Mouse (Mus musculus) layer of hippocampus, adult 9-11 months (tissue): Measurements from ENCODE around the gene Rnase10.
"Not testable (repeated sequence)": the region's sequence is repeated elsewhere in the genome, so short reads cannot be mapped to it uniquely, and the experiment has no call there.

ENCODE experiments used
- DNase-seq: peaks from one replicate; pipeline ENCODE4 v3.0.0; 2022

Rnase10 gene

DNA sequence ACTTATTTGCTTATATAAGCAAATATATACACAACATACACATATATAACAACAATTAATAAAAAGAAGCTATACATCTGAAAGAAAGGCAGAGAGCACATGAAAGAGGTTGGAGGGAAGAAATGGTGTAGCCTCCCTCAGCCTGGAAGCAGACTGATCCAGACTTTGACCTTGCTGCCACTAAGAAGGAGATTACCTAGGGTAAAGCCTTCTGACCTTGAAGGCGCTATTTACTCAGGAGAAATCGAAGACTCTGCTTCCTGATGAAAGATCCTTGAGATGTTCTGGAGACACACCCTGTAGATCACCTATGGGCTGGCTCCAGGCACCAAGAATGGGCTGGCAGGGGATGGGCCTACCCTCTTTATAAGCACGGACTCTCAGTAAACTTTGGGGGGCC is 7.2 kb downstream of the Rnase10 start:
- DNase-seq: not testable (repeated sequence)

DNA sequence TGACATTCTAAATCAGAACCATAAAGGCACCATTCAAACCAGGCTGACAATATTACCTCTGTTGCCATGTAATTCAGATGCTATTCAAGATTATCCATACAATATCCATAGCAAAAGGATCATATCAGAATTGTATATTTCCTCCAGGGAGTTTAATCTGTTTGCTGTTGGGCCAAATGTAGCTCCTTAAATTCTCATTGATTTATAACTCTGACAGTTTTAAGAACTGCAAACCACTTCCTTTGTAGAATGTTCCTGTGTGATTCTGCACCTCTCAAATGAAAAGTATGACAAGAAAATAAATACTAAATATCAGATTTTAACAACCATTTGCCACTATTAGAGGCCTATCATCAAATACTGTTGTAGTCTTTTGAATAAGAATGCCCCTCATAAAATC is 8.2 kb downstream of the Rnase10 start:
- DNase-seq: no peak

GRCm38 (mm10) chr14:51017256-51017655 is 9.7 kb downstream of the Rnase10 start:
- DNase-seq: no peak

- no peak for DNase-seq
Observed at GRCm38 (mm10) chr14:51023457-51023856, 15.9 kb downstream of the Rnase10 start.

- no peak for DNase-seq
Observed at GRCm38 (mm10) chr14:51024820-51025219, 17.3 kb downstream of the Rnase10 start.

- DNase-seq: peak; percentile 46
Observed at GRCm38 (mm10) chr14:51026391-51027133, 19.0 kb downstream of the Rnase10 start.

GRCm38 (mm10) chr14:51027387-51028155 is 20.0 kb downstream of the Rnase10 start:
- no peak for DNase-seq

DNA sequence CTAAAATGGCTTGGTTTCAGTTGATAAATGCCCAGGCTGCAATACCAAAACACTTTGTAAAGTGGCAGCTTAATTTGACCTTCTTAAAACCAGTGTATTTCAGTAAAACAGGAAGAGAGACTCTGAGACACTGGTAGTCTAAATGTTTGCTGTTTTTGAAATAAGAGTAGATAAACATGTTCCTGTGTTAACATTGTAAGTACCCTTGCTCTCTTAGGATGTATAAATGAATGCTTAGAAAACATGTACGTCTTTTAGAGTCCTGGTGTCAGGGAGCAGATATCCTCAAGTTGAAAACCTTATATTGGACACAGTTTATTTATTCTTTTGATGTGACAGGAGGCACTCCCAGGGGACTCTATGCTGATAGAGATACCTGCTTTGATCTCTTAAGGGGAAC is 27.7 kb downstream of the Rnase10 start:
- DNase-seq: no peak

DNA sequence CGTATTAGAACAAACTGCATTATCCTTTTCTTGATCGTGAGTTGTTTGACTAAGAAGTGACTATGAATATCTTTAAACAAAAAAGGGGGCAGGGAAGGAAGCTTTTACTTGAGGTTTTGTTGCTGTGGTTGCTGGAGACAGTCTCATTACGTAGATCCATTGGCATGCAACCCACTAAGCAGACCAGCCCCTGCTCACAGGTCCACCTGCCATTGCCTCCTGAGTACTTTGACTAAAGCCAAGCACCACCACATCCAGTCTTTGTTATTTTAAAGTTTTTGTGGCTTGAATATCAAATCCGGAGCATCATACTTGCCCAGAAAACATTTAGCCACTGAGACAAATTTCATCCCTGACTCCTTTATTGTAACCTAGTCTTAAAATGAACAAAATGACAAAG is 28.7 kb downstream of the Rnase10 start:
- DNase-seq: no peak

- DNase-seq: no peak
Observed at GRCm38 (mm10) chr14:51041769-51042168, 34.2 kb downstream of the Rnase10 start, which contains the start of gene Rnase9. TSS of gene Rnase9 (minus strand) at chr14:51041869.

- no peak for DNase-seq
Observed at GRCm38 (mm10) chr14:51047846-51048245, 40.3 kb downstream of the Rnase10 start.

GRCm38 (mm10) chr14:51050063-51050462 is 42.5 kb downstream of the Rnase10 start, which contains the start of gene Rnase11:
TSS of gene Rnase11 (minus strand) at chr14:51050163.
- no peak for DNase-seq

DNA sequence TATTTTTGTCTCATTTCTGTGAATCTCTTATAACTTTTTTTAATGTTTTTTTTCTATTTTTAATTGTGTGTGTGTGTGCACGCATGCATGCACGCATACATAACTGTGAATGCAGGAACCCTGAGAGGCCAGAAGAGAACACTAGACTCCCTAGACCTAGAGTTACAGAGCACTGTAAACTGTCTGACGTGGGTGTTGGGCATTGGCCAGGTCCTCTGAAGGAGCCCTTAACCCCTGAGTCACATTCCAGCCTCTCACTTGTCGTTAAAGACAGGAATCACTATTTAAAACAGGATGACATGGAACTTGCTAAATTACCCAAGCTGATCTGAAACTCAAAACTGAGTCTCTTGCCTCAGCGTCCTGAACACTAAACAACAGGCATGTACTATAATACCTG is 44.4 kb downstream of the Rnase10 start:
- DNase-seq: no peak

DNA sequence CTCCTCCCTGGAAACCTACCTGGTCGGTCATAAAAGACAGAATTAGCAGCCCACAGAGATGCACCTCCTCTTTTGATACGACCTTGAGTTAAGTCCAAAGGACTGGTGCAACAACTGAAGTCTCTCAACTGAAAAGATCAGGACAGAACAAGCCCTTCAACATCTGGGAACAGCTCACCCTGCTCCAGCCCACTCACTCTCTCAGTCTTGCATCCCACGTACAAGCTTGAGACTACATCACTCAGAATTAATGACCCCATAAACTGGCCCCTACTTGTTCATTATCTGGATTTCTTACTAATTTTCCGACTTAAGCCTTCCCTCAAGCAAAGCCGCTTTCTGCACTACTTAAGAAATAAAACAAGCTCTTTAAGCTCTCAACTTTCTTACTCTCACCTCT is 45.6 kb downstream of the Rnase10 start:
- no peak for DNase-seq

GRCm38 (mm10) chr14:51054243-51055237 is 47.0 kb downstream of the Rnase10 start:
- no peak for DNase-seq

DNA sequence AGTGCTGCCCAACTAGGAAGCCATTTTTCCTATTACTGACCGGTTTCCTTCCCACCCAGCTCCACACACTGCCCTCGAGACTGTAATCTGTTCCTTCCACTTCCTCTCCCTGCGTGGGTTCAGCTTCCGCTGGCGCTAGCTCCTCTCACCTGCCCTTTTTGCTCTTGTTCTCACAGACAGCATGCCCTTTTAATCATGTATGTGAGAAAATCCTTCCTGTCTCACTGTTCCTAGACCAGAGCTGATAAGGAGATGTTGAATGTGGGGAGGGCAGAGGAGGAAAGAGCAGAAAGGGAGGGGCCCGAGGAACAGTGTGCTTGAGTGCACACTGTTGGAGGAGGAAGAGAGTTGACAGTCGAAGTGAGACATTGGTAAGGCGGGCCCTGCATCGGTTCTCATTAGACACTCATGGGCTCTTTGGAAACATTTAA is 49.9 kb downstream of the Rnase10 start, which contains the start of gene Rnase12:
Rnase12 (minus strand) TSS at position 261 of the 431 bp plus-strand sequence.
- DNase-seq: no peak
